Mouse (Mus musculus): ENCODE data around the gene Rgcc. TPM values are rescaled to one million over a fixed set of nuclear protein-coding genes. Genes with fewer than 3 reads are reported as not detected.

Rgcc gene
- polyA plus RNA-seq, 1 experiment from 2014 or later = 69.6 TPM

- Histone ChIP-seq H3K9ac (no peak overlapping the region), H3K36me3 (no peaks in the 10 kb centered on the region), H3K27ac (no peak overlapping the region), H3K4me2 (replicated peaks) (no peak overlapping the region), H3K4me1 (no peaks in the 10 kb centered on the region), H3K27me3 (replicated peaks) (no peaks in the 10 kb centered on the region), H3K4me3 (no peak overlapping the region), H3K9me3 (0 out of 2 replicates have a peak, but pooled peaks cover 4% of the 10 kb centered on the region)
- 66% methylated on average over 3 of the region's 3 CpGs for whole genome bisulfite sequencing
- no peak for ATAC-seq (ENCODE audit: low FRiP score, low read depth)
These were observed 56.9 kb downstream of the Rgcc start for GRCm38 (mm10) chr14:79244571-79244970.

GRCm38 (mm10) chr14:79243038-79243883 lies 58.2 kb downstream of the Rgcc start:
- no peak overlapping the region for H3K4me3 ChIP-seq
- H3K27me3 ChIP-seq (replicated peaks) = no peaks in the 10 kb centered on the region
- no peak overlapping the region for H3K9ac ChIP-seq

GRCm38 (mm10) chr14:79242386-79242720 lies 59.1 kb downstream of the Rgcc start:
- Histone ChIP-seq H3K4me3 (no peak overlapping the region), H3K4me2 (replicated peaks) (no peak overlapping the region), H3K27me3 (replicated peaks) (no peaks in the 10 kb centered on the region), H3K27ac (no peak overlapping the region), H3K9me3 (0 out of 2 replicates have a peak, but pooled peaks cover 4% of the 10 kb centered on the region), H3K36me3 (no peaks in the 10 kb centered on the region), H3K4me1 (no peaks in the 10 kb centered on the region), H3K9ac (no peak overlapping the region)
- no peak for ATAC-seq (ENCODE audit: low FRiP score, low read depth)

More at GRCm38 (mm10) chr14:79243038-79243883, 58.2 kb downstream of the Rgcc start:
- no peak for ATAC-seq (ENCODE audit: low FRiP score, low read depth)
- WGBS = 87% methylated on average over 12 of the region's 12 CpGs
- no peak overlapping the region for H3K27ac ChIP-seq
- H3K36me3 ChIP-seq = no peaks in the 10 kb centered on the region
- no peak overlapping the region for H3K4me2 ChIP-seq (replicated peaks)
- no peaks in the 10 kb centered on the region for H3K4me1 ChIP-seq
- 0 out of 2 replicates have a peak, but pooled peaks cover 4% of the 10 kb centered on the region for H3K9me3 ChIP-seq

- Histone ChIP-seq H3K4me2 (replicated peaks) (no peak overlapping the region), H3K4me1 (no peaks in the 10 kb centered on the region; the same call in 1 of the 2 replicates), H3K4me3 (no peak overlapping the region), H3K9me3 (0 out of 2 replicates have a peak, but pooled peaks cover 4% of the 10 kb centered on the region), H3K36me3 (no peaks in the 10 kb centered on the region), H3K27me3 (replicated peaks) (no peaks in the 10 kb centered on the region), H3K9ac (no peak overlapping the region), H3K27ac (no peak overlapping the region)
- no peak for ATAC-seq (ENCODE audit: low FRiP score, low read depth)
- WGBS = 80% methylated on average over 6 of the region's 6 CpGs
These were observed 59.6 kb downstream of the Rgcc start for GRCm38 (mm10) chr14:79241656-79242385.

- Histone ChIP-seq H3K4me1 (no peaks in the 10 kb centered on the region; the same call in 1 of the 2 replicates), H3K9ac (no peak overlapping the region), H3K27ac (no peak overlapping the region), H3K36me3 (no peaks in the 10 kb centered on the region), H3K9me3 (0 out of 2 replicates have a peak, but pooled peaks cover 4% of the 10 kb centered on the region), H3K4me3 (no peak overlapping the region), H3K27me3 (replicated peaks) (no peaks in the 10 kb centered on the region), H3K4me2 (replicated peaks) (no peak overlapping the region)
- no peak for ATAC-seq (ENCODE audit: low FRiP score, low read depth)
- 81% methylated on average over 4 of the region's 4 CpGs for WGBS
These were observed 60.3 kb downstream of the Rgcc start for GRCm38 (mm10) chr14:79241057-79241570.

GRCm38 (mm10) chr14:79239402-79239801 lies 62.0 kb downstream of the Rgcc start:
- Histone ChIP-seq H3K4me1 (no peaks in the 10 kb centered on the region; the same call in 1 of the 2 replicates), H3K4me3 (no peak overlapping the region), H3K27ac (no peak overlapping the region), H3K36me3 (no peaks in the 10 kb centered on the region), H3K27me3 (replicated peaks) (no peaks in the 10 kb centered on the region), H3K4me2 (replicated peaks) (no peak overlapping the region), H3K9me3 (0 out of 2 replicates have a peak, but pooled peaks cover 4% of the 10 kb centered on the region), H3K9ac (no peak overlapping the region)
- no peak for ATAC-seq (ENCODE audit: low FRiP score, low read depth)
- 93% methylated on average over 12 of the region's 12 CpGs for WGBS

Other genes with a start within 250 kb of the Rgcc start
- not detected in 2 replicates for gene Zfp957, start 54.3 kb downstream of the Rgcc start, polyA plus RNA-seq (2016; fragmentation: Nextera tagmentation; extraction: Ambion mirVana)
- gene Naa16, start 89.1 kb upstream of the Rgcc start, polyA plus RNA-seq (2016; fragmentation: Nextera tagmentation; extraction: Ambion mirVana) = 31.6 and 31.7 TPM in 2 replicates
- gene Mtrf1, start 96.1 kb upstream of the Rgcc start, polyA plus RNA-seq (2016; fragmentation: Nextera tagmentation; extraction: Ambion mirVana) = 9.5 and 12.0 TPM in 2 replicates
- gene Kbtbd7, start 124.9 kb upstream of the Rgcc start, polyA plus RNA-seq (2016; fragmentation: Nextera tagmentation; extraction: Ambion mirVana) = 17.7 and 20.5 TPM in 2 replicates
- 2.9 and 4.2 TPM in 2 replicates for gene Kbtbd6, start 150.2 kb upstream of the Rgcc start, polyA plus RNA-seq (2016; fragmentation: Nextera tagmentation; extraction: Ambion mirVana)
- 8.0 TPM in 2 replicates for gene Elf1, start 179.5 kb upstream of the Rgcc start, polyA plus RNA-seq (2016; fragmentation: Nextera tagmentation; extraction: Ambion mirVana)
- 49.4 and 53.3 TPM in 2 replicates for gene Wbp4, start 179.9 kb upstream of the Rgcc start, polyA plus RNA-seq (2016; fragmentation: Nextera tagmentation; extraction: Ambion mirVana)